Mouse (Mus musculus) neural tube, embryonic 10.5 days (tissue): ENCODE measurements at regions not wholly inside any gene's neighbourhood (a gene's known extent, or its start where the extent isn't known, plus 50 kb on each side); places are given as distances from the start of the nearest gene placed in this dataset.
A peak's percentile ranks its signal among the peaks of the same experiment; 100 is the strongest.

Experiments used
- DNase-seq: peaks from one replicate; pipeline ENCODE4 v3.0.0-alpha.2; 2017; ENCODE audit warnings: low spot score; ENCODE audit errors: extremely low spot score

DNA sequence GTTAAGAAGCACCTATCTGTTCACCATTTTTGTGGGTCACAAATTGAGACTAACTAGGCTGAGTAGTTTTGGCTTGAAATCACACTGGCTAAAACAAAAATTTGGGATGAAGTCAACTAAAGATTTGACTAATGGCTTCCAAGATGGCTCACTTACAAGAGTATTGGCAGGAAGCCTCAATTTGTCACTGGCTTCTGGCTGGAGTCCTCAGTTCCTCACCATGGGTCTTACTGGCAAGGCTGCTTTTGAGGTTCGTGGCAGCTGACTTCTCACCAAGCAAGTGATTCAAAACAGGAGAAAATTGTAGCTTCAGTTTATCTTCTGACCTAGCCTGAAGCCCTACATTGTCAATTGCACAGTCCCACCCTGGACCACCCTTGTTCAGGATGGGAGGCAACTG is 250.0 kb upstream of the Nbea start:
- DNase-seq, result no peak

DNA sequence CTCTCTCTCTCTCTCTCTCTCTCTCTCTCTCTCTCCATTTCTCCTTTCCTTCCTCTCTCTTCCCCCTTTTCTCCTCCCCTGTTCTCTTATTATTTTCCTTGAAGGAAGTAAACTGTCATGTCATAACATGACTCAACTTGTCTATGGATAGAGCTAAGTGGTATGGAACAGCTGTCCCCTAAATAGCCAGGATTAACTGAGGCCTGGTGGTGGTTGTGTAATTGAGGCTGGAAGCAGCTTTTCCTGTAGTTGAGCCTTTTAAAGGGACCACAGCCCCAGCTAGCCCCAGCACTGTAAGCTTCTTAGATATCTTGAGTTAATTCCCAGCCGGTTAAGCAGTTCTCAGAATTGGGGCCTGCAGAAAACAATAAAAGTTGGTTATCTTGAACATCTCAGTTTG is 243.7 kb upstream of the Nbea start:
- no peak for DNase-seq

DNA sequence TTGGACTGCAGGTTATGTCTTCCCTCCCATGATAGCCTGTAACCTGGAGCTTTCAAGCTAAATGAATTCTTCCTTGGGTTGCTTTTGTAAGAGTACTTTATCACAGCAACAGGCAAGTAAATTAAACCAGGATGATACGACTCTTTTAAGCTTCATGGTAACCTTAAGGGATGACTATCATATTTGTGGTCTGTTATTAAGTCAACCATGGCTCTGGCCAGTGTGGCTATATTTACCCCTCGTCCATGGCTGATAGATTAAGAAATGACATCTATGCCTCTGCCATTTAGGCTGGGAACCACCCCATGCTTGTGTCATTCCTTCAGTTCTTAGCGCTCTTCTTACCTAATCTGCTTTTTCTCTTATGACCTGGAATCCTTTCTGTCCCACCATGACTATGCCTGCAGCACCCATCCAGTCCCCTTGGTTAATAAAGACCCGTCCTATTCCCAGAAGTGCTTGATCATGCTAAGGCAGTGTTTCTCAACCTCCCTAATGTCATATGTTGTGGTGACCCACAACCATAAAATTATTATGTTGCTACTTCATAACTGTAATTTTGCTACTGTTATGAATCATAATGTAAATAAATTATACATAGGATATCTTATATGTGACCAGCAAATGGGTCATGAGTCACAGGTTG is 214.5 kb upstream of the Nbea start:
- no peak for DNase-seq

DNA sequence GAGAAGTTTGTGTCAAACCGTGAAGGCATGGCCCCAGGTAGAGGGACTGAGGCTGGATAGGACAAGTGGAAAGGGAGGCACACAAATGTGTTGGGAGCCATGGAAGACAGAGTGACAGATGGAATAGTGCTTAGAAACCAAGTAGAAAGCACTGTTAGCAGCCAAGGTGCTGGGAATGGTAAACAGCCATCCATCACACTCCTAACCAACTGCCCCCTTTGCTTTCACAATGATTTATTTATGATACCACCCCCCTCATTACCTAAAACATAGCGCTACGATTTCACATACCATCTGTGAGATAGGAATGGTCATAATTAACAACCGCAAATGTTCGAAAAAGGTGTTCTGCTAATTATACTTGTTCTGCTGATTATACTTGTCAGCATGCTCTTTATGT is 209.6 kb upstream of the Nbea start:
- DNase-seq, result no peak

GRCm38 (mm10) chr3:56380316-56380715 is 196.8 kb upstream of the Nbea start:
- no peak for DNase-seq

DNA sequence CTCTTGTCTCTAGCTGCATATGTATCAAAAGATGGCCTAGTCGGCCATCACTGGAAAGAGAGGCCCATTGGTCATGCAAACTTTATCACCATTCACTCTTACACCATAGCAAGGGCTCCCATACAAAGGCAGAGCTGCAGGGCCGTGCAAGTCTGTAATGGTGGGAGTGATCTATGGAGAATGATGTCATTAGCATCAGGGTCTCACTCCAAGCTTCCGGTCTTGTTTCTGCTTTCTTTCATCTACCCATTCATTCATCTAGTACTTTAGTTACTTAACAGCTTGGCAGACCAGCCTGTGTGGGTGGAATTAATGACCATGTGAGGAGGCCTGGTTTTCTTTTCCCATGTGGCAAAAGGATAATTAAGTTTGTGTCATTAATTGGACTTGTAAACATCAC is 196.0 kb upstream of the Nbea start:
- DNase-seq, result no peak

- DNase-seq, result no peak
Observed at GRCm38 (mm10) chr3:56362543-56362942, 179.0 kb upstream of the Nbea start.

DNA sequence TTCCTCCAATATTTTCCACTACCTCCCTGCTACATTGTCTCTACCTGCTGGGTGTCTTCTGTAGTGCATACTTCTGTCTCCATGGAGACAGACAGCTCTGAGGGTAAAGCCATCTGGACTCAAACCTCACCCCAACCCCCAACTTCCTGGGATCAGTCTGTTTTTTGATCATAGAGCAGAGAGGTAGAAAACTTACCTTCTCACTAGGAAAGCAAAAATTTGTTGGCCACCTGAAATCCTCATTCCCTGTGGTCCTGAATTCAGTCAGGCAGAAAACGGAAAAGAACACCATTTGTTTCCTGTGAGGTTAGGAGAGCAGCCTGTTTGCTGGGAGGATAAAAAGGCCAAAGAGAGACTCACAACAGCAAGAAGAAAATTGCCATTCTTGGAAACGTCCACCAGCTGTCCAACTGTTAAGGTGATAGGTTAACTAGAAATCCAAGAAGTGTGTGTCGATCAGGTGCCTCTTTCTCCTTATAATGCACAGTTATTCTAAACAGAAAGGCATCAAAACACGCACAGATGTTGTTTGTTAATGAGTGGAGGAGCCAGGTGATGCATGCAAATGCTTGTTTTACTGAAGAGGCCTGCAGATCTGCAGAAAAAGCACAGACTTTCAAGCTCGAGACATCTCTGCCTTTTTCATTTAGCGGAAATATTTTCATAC is 173.7 kb upstream of the Nbea start:
- DNase-seq, result peak; percentile 14

DNA sequence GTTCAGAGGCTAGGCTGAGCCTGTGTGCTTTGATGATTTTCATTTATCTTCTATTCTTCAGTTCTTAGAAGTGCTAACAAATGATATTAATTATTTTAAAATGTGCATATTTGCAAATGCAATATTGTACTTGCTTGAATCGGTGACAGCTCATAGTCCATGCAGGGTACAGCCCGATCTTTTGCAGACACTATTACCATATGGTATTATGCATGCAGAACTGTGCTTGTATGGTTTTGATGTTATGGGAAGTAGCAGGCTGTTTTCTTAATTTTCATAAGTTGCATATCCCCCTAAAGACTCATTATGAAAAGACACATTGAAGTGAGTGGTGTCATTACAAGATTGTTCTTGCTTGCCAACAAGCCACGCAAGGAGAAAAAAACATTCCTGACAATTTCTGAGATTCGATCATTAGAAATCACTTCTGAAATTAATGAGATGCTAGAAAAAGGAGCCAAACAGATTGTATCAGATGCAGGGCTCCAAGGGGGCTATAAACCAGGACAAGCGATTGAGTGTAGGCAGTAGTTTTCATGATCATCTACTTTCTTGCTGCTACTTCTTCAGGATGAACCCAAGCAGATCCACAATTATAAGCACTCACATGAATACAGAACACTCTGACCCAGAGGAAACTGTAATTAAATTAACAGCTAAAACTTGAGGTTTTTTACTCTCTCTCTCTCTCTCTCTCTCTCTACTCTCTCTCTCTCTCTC is 172.8 kb upstream of the Nbea start:
- DNase-seq, result no peak
